Mouse (Mus musculus): ENCODE results near the gene Gm30191.

DNA sequence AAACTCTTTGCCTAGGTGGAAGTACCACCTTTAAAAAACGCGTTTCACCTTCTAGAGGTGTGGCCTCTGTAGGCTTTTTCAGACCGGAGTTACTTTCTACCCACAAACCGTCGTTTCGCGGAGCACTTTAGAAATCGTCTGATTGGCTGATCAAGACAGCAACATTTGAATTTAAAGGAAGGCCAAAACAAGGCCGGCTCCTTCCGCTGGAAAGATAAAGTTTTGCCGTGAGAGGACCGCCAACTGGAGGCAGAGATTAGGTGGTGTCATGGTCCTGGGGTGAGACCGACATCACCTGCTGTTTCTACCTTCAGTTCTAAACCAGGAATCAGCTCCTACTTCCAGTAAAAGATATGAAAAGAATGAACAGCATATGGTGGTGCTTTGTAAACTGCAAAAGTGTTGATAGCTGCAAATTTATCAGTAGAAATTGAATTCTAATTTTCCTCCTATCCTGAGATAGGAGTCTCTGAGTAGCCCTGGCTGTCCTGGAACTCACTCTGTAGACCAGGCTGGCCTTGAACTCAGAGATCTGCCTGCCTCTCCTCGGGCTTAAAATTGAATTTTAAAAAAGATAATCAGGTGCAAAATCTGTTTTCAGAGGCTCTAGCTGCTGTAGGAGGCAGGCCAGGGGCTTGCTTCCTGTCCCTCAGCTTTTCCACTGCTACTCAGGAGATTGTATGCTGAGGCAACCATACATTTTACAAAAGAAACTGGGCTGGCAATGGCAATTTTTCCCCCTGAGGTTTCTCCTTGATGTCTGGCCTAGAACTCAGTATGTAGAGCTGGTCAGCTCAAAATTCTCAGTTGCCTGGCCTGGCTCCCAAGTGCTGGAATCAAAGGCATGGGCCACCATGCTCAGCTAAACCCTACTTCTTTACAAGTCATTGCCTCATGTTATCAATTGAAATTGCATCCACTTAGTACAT lies 26.9 kb downstream of the Gm30191 start:
- TF ChIP-seq EP300 (IDR thresholded peaks at IDR 0.05; ENCODE audit: low read depth): no peak
- TF ChIP-seq CTCF (IDR thresholded peaks at IDR 0.05; ENCODE audit: low read depth): no peak

Measured in heart, postnatal 0 days (tissue).